Mouse (Mus musculus) heart, postnatal 0 days (tissue): Measurements from ENCODE around the gene Trp53. TPM values are rescaled to one million over a fixed set of nuclear protein-coding genes. Genes with fewer than 3 reads are reported as not detected.
A peak's percentile ranks its signal among the peaks of the same experiment; 100 is the strongest.
"Not testable (repeated sequence)": the region's sequence is repeated elsewhere in the genome, so short reads cannot be mapped to it uniquely, and the experiment has no call there.

Experiments used
- ATAC-seq: fragments of 200-750 bp; cut with Nextera tagmentation; 2 replicates; pipeline ENCODE4 v1.8.0; 2017; ENCODE audit warnings: low read depth, moderate number of reproducible peaks, moderate library complexity; ENCODE audit not compliant: insufficient read depth
- DNase-seq: peaks from one replicate; pipeline ENCODE4 v3.0.0-alpha.2; 2016; ENCODE audit warnings: low spot score
- H3K27ac ChIP-seq: fragments of 300-500 bp; sonication (generic); 2 replicates; pipeline ENCODE4 v1.5.1; 2014; ENCODE audit warnings: low read depth, mild to moderate bottlenecking
- H3K27me3 ChIP-seq: fragments of 300-500 bp; sonication (generic); 2 replicates; pipeline ENCODE4 v1.6.1; 2014; ENCODE audit warnings: low read length, mixed read lengths; ENCODE audit not compliant: control insufficient read depth, insufficient read depth
- H3K36me3 ChIP-seq: fragments of 300-500 bp; sonication (generic); replicated peaks from 2 replicates; pipeline ENCODE4 v1.6.1; 2014; ENCODE audit warnings: low read length, mixed read lengths; ENCODE audit not compliant: control insufficient read depth, insufficient read depth
- H3K4me1 ChIP-seq: fragments of 300-500 bp; sonication (generic); 2 replicates; pipeline ENCODE4 v1.6.1; 2014; ENCODE audit warnings: antibody characterized with exemption; ENCODE audit not compliant: control insufficient read depth, insufficient read depth
- H3K4me2 ChIP-seq: fragments of 300-500 bp; sonication (generic); 2 replicates; pipeline ENCODE4 v1.6.1; 2014; ENCODE audit warnings: low read depth, mild to moderate bottlenecking, low read length, moderate library complexity
- H3K4me3 ChIP-seq: fragments of 300-500 bp; sonication (generic); 2 replicates; pipeline ENCODE4 v1.5.1; 2014; ENCODE audit warnings: low read depth, low read length
- H3K9ac ChIP-seq: fragments of 300-500 bp; sonication (generic); replicated peaks from 2 replicates; pipeline ENCODE4 v1.6.1; 2014; ENCODE audit warnings: low read depth, low read length, mixed read lengths
- H3K9me3 ChIP-seq: fragments of 300-500 bp; sonication (generic); replicated peaks from 2 replicates; pipeline ENCODE4 v1.6.1; 2016; ENCODE audit warnings: low read length; ENCODE audit not compliant: control insufficient read depth
- CTCF ChIP-seq: IDR thresholded peaks from 2 replicates; pipeline ENCODE4 v1.5.1; 2016; ENCODE audit warnings: antibody characterized with exemption, control low read depth, low read depth
- EP300 ChIP-seq: IDR thresholded peaks from 2 replicates; pipeline ENCODE4 v1.6.1; 2016; ENCODE audit warnings: antibody characterized with exemption, low read depth
- WGBS: fragments of 180-500 bp; shearing (Covaris S2); extraction: QIAGEN DNeasy Blood & Tissue Kit; methylation state at CpG from one replicate; pipeline ENCODE4 v1.1.7; 2014; 5-methylcytosine and 5-hydroxymethylcytosine counted together
- polyA plus RNA-seq: library from polyadenylated mRNA; unstranded; fragments of >200 nt; fragmentation: Nextera tagmentation; extraction: Ambion mirVana; gene quantifications from 2 replicates; pipeline ENCODE4 v1.2.1, GENCODE M21; 2015
- total RNA-seq: library from RNA; depleted of rRNA; stranded (reverse); fragments of >200 nt; gene quantifications from 2 replicates; pipeline ENCODE4 v1.2.3, GENCODE M21; 2014; ENCODE audit warnings: low replicate concordance

Gene Trp53
- total and polyA plus RNA-seq, 2 experiments from 2014 or later: 31.5 to 33.6 TPM

DNA sequence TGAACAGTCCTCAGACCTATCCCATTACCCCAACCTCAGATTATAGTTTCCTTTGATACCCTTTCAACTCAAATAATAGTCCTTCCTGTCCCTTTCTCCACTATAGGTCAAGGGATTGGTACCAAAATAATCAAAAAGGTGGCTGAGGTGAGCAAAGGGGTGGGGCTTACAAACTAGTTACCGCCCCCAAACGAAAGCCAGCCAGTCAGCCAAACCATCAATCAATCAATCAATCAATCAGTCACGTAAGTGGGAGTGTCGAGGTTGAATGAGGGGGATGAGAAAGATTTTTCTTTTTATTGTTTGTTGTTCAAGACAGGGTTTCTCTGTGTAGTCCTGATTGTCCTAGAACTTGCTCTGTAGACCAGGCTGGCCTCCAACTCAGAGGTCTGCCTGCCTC lies 42.8 kb downstream of the Trp53 start:
- DNase-seq (no peak), ATAC-seq (no peak)
- 69% methylated on average over 4 of the region's 4 CpGs for WGBS
- no peak overlapping the region for H3K27ac ChIP-seq
- H3K4me1 ChIP-seq: peaks cover 11% of the 10 kb centered on the region
- H3K9me3 ChIP-seq: no peaks in the 10 kb centered on the region
- H3K36me3 ChIP-seq: no peaks in the 10 kb centered on the region
- H3K4me3 ChIP-seq: no peak overlapping the region
- H3K4me2 ChIP-seq: no peak overlapping the region
- TF ChIP-seq CTCF (no peak), EP300 (no peak)
- no peaks in the 10 kb centered on the region for H3K27me3 ChIP-seq
- H3K9ac ChIP-seq: no peak overlapping the region

DNA sequence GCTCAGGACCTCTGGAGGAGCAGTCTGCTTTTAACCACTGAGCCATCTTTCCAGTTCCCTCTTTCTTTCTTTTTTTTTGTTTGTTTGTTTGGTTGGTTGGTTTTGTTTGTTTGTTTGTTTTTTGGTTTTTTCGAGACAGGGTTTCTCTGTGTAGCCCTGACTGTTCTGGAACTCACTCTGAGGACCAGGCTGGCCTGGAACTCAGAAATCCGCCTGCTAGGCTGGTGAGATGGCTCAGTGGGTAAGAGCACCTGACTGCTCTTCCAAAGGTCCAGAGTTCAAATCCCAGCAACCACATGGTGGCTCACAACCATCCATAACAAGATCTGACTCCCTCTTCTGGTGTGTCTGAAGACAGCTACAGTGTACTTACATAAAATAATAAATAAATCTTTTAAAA lies 44.2 kb downstream of the Trp53 start:
- H3K36me3 ChIP-seq, DNase-seq, H3K27me3 ChIP-seq, H3K4me3 ChIP-seq, H3K9me3 ChIP-seq, ATAC-seq, H3K4me2 ChIP-seq, H3K9ac ChIP-seq, H3K27ac ChIP-seq: not testable (repeated sequence)
- WGBS: 87% methylated on average over 2 of the region's 2 CpGs
- peaks cover 11% of the 10 kb centered on the region for H3K4me1 ChIP-seq

DNA sequence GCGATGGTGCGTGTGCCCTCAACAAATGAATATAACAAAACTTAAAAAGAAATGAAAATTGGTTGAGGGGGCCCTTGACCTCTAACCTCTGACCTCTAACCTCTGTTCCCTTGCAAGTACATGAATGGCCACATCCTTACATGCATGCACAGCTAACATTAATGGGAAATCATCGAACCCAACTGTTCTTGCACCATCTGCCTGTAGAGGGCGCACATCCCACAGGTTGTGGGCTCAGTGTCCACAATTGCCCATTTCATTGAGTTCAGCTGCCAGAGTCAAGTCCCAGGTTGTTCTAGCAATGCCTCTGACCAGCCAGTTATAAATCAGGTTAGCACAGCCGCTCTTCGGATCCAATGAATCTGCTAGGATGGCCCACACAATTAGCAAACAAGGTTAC lies 48.1 kb downstream of the Trp53 start:
- no peak overlapping the region for H3K4me2 ChIP-seq
- TF ChIP-seq CTCF: peak; percentile 91
- no peak for TF ChIP-seq EP300
- no peak overlapping the region for H3K27ac ChIP-seq
- H3K27me3 ChIP-seq: no peaks in the 10 kb centered on the region
- 34% methylated on average over 6 of the region's 6 CpGs for WGBS
- no peaks in the 10 kb centered on the region for H3K9me3 ChIP-seq
- H3K9ac ChIP-seq: no peak overlapping the region
- H3K36me3 ChIP-seq: no peaks in the 10 kb centered on the region
- H3K4me3 ChIP-seq: no peak overlapping the region
- peak; percentile 48 for DNase-seq
- no peak for ATAC-seq
- H3K4me1 ChIP-seq: no peaks in the 10 kb centered on the region

DNA sequence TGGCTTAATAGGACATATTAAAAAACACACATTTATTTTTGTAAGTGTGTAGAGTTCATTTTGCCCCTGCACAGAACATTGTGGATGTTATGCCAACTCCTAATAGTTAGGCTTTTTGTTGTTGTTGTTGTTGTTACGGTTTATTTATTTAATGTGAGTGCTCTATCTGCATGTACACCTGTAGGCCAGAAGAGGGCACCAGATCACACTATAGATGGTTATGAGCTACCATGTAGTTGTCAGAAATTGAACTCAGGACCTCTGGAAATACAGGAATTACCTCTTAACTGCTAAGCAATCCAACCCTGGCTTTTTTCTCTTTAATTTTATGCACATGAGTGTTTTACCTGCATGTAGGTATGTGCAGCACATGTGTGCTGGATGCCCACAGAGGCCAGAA lies 49.6 kb downstream of the Trp53 start:
- DNase-seq (no peak), ATAC-seq (no peak)
- no peak overlapping the region for H3K27ac ChIP-seq
- H3K27me3 ChIP-seq: no peaks in the 10 kb centered on the region
- no peaks in the 10 kb centered on the region for H3K9me3 ChIP-seq
- whole genome bisulfite sequencing: 60% methylated on average over 1 of the region's 1 CpGs
- H3K4me3 ChIP-seq: no peak overlapping the region
- no peak overlapping the region for H3K4me2 ChIP-seq
- TF ChIP-seq EP300 (no peak), CTCF (peak; percentile 47)
- no peaks in the 10 kb centered on the region for H3K36me3 ChIP-seq
- H3K9ac ChIP-seq: no peak overlapping the region
- peaks cover 10% of the 10 kb centered on the region for H3K4me1 ChIP-seq

DNA sequence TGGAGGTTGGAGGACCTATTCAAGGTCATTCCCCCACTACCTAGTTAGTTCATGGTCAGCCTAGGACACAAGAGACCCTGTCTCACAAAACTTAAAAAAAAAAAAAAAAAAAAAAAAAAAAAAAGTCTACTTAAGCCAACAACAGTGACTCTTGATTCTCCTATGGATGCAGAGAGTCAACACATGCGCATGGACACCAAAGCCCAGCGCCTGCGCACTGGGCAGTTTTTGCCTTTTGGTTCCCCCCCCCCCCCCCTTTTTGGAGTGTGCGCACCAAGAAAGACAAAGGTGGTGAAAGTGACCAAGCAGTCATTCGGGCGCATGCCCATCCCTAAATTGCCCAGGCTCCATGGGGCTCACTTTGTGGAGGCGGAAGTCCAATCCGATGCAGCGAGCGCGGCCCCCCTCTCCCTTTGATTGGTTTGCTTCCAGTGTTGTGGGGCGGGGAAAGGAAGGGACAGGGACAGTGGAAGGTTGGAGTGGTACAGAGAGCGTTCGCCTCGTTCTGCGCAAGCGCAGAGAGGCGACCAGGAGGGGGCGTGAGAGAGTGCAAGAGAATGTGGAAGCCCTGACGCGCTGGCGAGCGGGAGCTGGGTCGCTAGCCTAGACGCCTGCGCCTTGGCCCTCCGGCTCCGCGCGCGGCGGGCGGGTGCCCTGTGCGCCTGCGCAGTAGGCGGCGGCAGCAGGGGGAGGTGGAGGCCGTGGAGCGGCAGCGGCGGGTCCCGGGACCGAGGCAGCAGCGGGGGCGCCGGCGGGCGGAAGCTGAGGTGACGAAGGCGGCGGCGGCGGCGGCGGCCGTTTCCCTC lies 52.3 kb downstream of the Trp53 start, which contains the start of gene Fxr2:
Fxr2 (plus strand) TSS at position 707 of the 806 bp plus-strand sequence.
- peak; percentile 97 for ATAC-seq
- WGBS: under 1% methylated on average over 35 of the region's 56 CpGs
- Histone ChIP-seq H3K4me2 (peak within 1 kb of the TSS; percentile 85), H3K4me3 (peak within 1 kb of the TSS; percentile 98), H3K9ac (peak within 1 kb of the TSS; percentile 97), H3K4me1 (peaks cover 19% of the 10 kb centered on the region), H3K27ac (peak within 1 kb of the TSS; percentile 97), H3K27me3 (no peaks in the 10 kb centered on the region), H3K9me3 (no peaks in the 10 kb centered on the region), H3K36me3 (no peaks in the 10 kb centered on the region; the same call in 1 of the 2 replicates)
- TF ChIP-seq EP300 (no peak), CTCF (peak; percentile 84)
- peak; percentile 100 for DNase-seq
